Mouse (Mus musculus) CH12.LX (cell line): Measurements from ENCODE around the gene Aim2. TPM values are rescaled to one million over a fixed set of nuclear protein-coding genes. Genes with fewer than 3 reads are reported as not detected.

ENCODE experiments used
- DNase-seq: peaks from one replicate; pipeline ENCODE4 v3.0.0-alpha.2; 2013; ENCODE audit errors: extremely low read depth
- H3K27ac ChIP-seq: 2 replicates; pipeline ENCODE4 v1.5.1; 2012; ENCODE audit warnings: low read depth, mild to moderate bottlenecking, control low read depth, moderate library complexity; ENCODE audit not compliant: insufficient read depth
- H3K27me3 ChIP-seq: replicated peaks from 2 replicates; pipeline ENCODE3; 2012; ENCODE audit warnings: inconsistent platforms
- H3K36me3 ChIP-seq, 2 experiments: replicated peaks in 1 of 2; 2 replicates each; pipeline versions ENCODE3 to v1.6.1; 2012; ENCODE audit warnings: inconsistent platforms in 1 of 2, low read length in 1 of 2, mild to moderate bottlenecking in 1 of 2, mixed read lengths in 1 of 2, moderate library complexity in 1 of 2; ENCODE audit not compliant: control insufficient read depth in 1 of 2, insufficient read depth in 1 of 2
- H3K4me1 ChIP-seq, 2 experiments: 2 replicates each; pipeline ENCODE4 v1.6.1; 2012; ENCODE audit warnings: inconsistent platforms in 1 of 2, moderate library complexity in 1 of 2; ENCODE audit not compliant: insufficient read depth in 2 of 2, control insufficient read depth in 1 of 2
- H3K4me2 ChIP-seq: 2 replicates; pipeline ENCODE4 v1.6.1; 2012; ENCODE audit warnings: low read depth, mild to moderate bottlenecking, control low read depth; ENCODE audit not compliant: poor library complexity, insufficient read depth, severe bottlenecking
- H3K4me3 ChIP-seq, 3 experiments: fragments of 150-350 bp in 1 of 3; sonication (generic) in 1 of 3; replicated peaks in 1 of 3; 2 replicates each; pipeline versions ENCODE3 to v1.5.1; 2011 to 2012; ENCODE audit warnings: low read depth in 2 of 3, low read length in 2 of 3, mild to moderate bottlenecking in 2 of 3, moderate library complexity in 2 of 3, control low read depth in 1 of 3, improper control_type of control experiment in 1 of 3, inconsistent platforms in 1 of 3, mixed read lengths in 1 of 3; ENCODE audit not compliant: poor library complexity in 1 of 3
- H3K79me2 ChIP-seq: replicated peaks from 2 replicates; pipeline ENCODE4 v1.6.1; 2012; ENCODE audit warnings: mild to moderate bottlenecking, moderate library complexity; ENCODE audit not compliant: control insufficient read depth, poor library complexity, insufficient read depth, severe bottlenecking; ENCODE audit errors: extremely low read depth
- H3K9ac ChIP-seq: 2 replicates; pipeline ENCODE4 v1.6.1; 2012; ENCODE audit warnings: low read depth, mild to moderate bottlenecking, control low read depth, moderate library complexity; ENCODE audit not compliant: insufficient read depth
- H3K9me3 ChIP-seq: replicated peaks from 2 replicates; pipeline ENCODE3; 2012; ENCODE audit warnings: low read length, inconsistent platforms, mixed read lengths
- CHD2 ChIP-seq: IDR thresholded peaks from 2 replicates; pipeline ENCODE4 v1.6.1; 2011; ENCODE audit warnings: low read length, improper control_type of control experiment
- CTCF ChIP-seq, 2 experiments: IDR thresholded peaks in 1 of 2; conservative IDR thresholded peaks in 1 of 2; 2 replicates each; pipeline ENCODE4 v1.5.1; 2011 to 2012; ENCODE audit warnings: low read depth in 2 of 2, low read length in 2 of 2, improper control_type of control experiment in 1 of 2, inconsistent platforms in 1 of 2, mild to moderate bottlenecking in 1 of 2, moderate library complexity in 1 of 2
- HCFC1 ChIP-seq: IDR thresholded peaks from 2 replicates; pipeline ENCODE4 v1.6.1; 2012; ENCODE audit warnings: low read depth, mild to moderate bottlenecking, inconsistent platforms, low read length, improper control_type of control experiment
- JUN ChIP-seq: IDR thresholded peaks from 2 replicates; pipeline ENCODE4 v1.6.1; 2011; ENCODE audit warnings: low read depth, mild to moderate bottlenecking, low read length, improper control_type of control experiment, moderate library complexity; ENCODE audit not compliant: insufficient read depth
- JUND ChIP-seq: conservative IDR thresholded peaks from 2 replicates; pipeline ENCODE4 v1.6.1; 2011; ENCODE audit warnings: low read depth, low read length, improper control_type of control experiment
- KAT2A ChIP-seq: IDR thresholded peaks from 2 replicates; pipeline ENCODE4 v1.6.1; 2012; ENCODE audit warnings: low read length, improper control_type of control experiment, inconsistent platforms; ENCODE audit not compliant: insufficient replicate concordance
- MAFK ChIP-seq: IDR thresholded peaks from 2 replicates; pipeline ENCODE4 v1.6.1; 2011; ENCODE audit warnings: low read length, improper control_type of control experiment; ENCODE audit not compliant: insufficient replicate concordance
- MEF2A ChIP-seq: IDR thresholded peaks from 2 replicates; pipeline ENCODE4 v1.6.1; 2014; ENCODE audit warnings: low read depth, mild to moderate bottlenecking, inconsistent platforms, low read length, improper control_type of control experiment, borderline replicate concordance
- NELFE ChIP-seq: IDR thresholded peaks from 2 replicates; pipeline ENCODE4 v1.6.1; 2011; ENCODE audit warnings: low read depth, low read length, improper control_type of control experiment
- NRF1 ChIP-seq: IDR thresholded peaks from 2 replicates; pipeline ENCODE4 v1.6.1; 2014; ENCODE audit warnings: low read depth, mild to moderate bottlenecking, inconsistent platforms, low read length, improper control_type of control experiment, moderate library complexity
- PAX5 ChIP-seq: IDR thresholded peaks from 2 replicates; pipeline ENCODE4 v1.6.1; 2012; ENCODE audit warnings: low read length, inconsistent platforms, mixed read lengths
- POLR2A ChIP-seq: IDR thresholded peaks from 2 replicates; pipeline ENCODE4 v1.6.1; 2011; ENCODE audit warnings: low read depth, mild to moderate bottlenecking, improper control_type of control experiment, low read length
- RAD21 ChIP-seq: IDR thresholded peaks from 2 replicates; pipeline ENCODE4 v1.6.1; 2011; ENCODE audit warnings: low read depth, mild to moderate bottlenecking, low read length, improper control_type of control experiment, moderate library complexity
- RCOR1 ChIP-seq: conservative IDR thresholded peaks from 2 replicates; pipeline ENCODE4 v1.6.1; 2012; ENCODE audit warnings: low read depth, mild to moderate bottlenecking, inconsistent platforms, low read length, improper control_type of control experiment
- SIN3A ChIP-seq: IDR thresholded peaks from 2 replicates; pipeline ENCODE4 v1.6.1; 2012; ENCODE audit warnings: low read length, improper control_type of control experiment, inconsistent platforms
- TCF12 ChIP-seq: IDR thresholded peaks from 2 replicates; pipeline ENCODE4 v1.6.1; 2014; ENCODE audit warnings: low read depth, mild to moderate bottlenecking, inconsistent platforms, low read length, improper control_type of control experiment
- ZC3H11A ChIP-seq: IDR thresholded peaks from 2 replicates; pipeline ENCODE4 v1.6.1; 2012; ENCODE audit warnings: low read depth, mild to moderate bottlenecking, inconsistent platforms, low read length, improper control_type of control experiment
- ZKSCAN1 ChIP-seq: IDR thresholded peaks from 2 replicates; pipeline ENCODE4 v1.6.1; 2012; ENCODE audit warnings: low read depth, inconsistent platforms, low read length, improper control_type of control experiment, borderline replicate concordance
- ZMIZ1 ChIP-seq: IDR thresholded peaks from 2 replicates; pipeline ENCODE4 v1.6.1; 2012; ENCODE audit warnings: low read depth, mild to moderate bottlenecking, inconsistent platforms, low read length, improper control_type of control experiment
- dilution Hi-C: fragments of 300-500 bp; cut with MboI; formaldehyde crosslinking; loops from 2 replicates; pipeline ENCODE4 v1.14.3; 2020; ENCODE audit warnings: low sequenced_read_pairs; ENCODE audit not compliant: extremely low pct_unique_long_range_greater_than_20kb, extremely low pct_ligation_motif_present
- in situ Hi-C: fragments of 300-500 bp; cut with MboI; formaldehyde crosslinking; loops from 3 replicates; pipeline ENCODE4 v1.14.3; 2019; ENCODE audit warnings: low sequenced_read_pairs, low pct_ligation_motif_present, low pct_unique_long_range_greater_than_20kb, mixed read lengths
- polyA plus RNA-seq: library from polyadenylated mRNA; unstranded; fragments of >175 nt; gene quantifications from 2 replicates; pipeline ENCODE4 v1.2.1, GENCODE M21; 2012; ENCODE audit warnings: low read depth; ENCODE audit not compliant: insufficient read length
- total RNA-seq, 2 experiments: library from RNA; depleted of rRNA; stranded (reverse); fragments of 300-350 nt in 1 of 2; fragments of >200 nt in 1 of 2; gene quantifications; 2 replicates each; pipeline ENCODE4 v1.2.3; 2012 to 2014

Gene Aim2
- total and polyA plus RNA-seq, 3 experiments: 59.7 to 117 (median 87.0) TPM

- H3K27ac ChIP-seq: no peak overlapping the region
- H3K79me2 ChIP-seq: no peaks in the 10 kb centered on the region
- no peak for TF ChIP-seq NELFE
- no peak for TF ChIP-seq HCFC1
- TF ChIP-seq POLR2A: no peak
- no peak for TF ChIP-seq PAX5
- no peak for TF ChIP-seq ZC3H11A
- no peak for TF ChIP-seq ZMIZ1
- TF ChIP-seq RCOR1: no peak
- H3K9me3 ChIP-seq: no peaks in the 10 kb centered on the region
- H3K9ac ChIP-seq: no peak overlapping the region
- no peaks in the 10 kb centered on the region for H3K4me1 ChIP-seq
- no peak overlapping the region for H3K4me2 ChIP-seq
- H3K36me3 ChIP-seq: no peaks in the 10 kb centered on the region
- in situ Hi-C loops (no loop called here), dilution Hi-C loops (no loop called here)
- H3K4me3 ChIP-seq: no peak overlapping the region
- no peak for DNase-seq
- H3K27me3 ChIP-seq: no peaks in the 10 kb centered on the region
Measured at GRCm38 (mm10) chr1:173329743-173330142, 20.9 kb upstream of the Aim2 start.

DNA sequence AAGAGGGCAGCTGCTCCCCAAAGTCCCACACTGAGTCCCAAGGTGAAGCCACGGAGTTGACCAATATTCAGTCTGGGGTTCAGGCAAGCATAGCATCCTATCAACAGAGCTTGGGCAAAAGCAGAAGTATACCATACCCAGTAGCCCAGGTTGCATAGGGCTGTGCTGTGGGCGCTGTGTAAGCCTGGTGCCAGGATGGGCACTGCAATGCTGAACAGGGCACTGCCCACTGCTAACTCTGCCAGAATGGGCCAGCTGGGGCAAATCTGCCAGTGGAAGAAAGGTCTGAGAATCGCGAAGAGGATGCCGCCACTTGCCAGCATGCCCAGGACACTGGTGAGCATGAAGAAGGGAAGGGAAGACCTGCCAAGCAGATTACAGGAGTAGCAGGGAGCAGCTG, 18.3 kb upstream of the Aim2 start:
- Histone ChIP-seq H3K27ac (no peak overlapping the region), H3K4me2 (no peak overlapping the region), H3K36me3 (no peaks in the 10 kb centered on the region), H3K4me3 (no peak overlapping the region), H3K9ac (no peak overlapping the region), H3K27me3 (no peaks in the 10 kb centered on the region), H3K79me2 (no peaks in the 10 kb centered on the region), H3K9me3 (no peaks in the 10 kb centered on the region), H3K4me1 (no peaks in the 10 kb centered on the region)
- TF ChIP-seq RCOR1 (no peak), SIN3A (no peak), MAFK (no peak), JUN (no peak), ZKSCAN1 (no peak), CHD2 (no peak), MEF2A (no peak), NRF1 (no peak), RAD21 (no peak), TCF12 (no peak), CTCF (conservative IDR thresholded peaks at IDR 0.05 in 1 of 2, IDR thresholded peaks at IDR 0.05 in 1 of 2; ENCODE audit: low read depth in 2 of 2, low read length in 2 of 2) (no peak), NELFE (no peak), JUND (no peak), PAX5 (no peak), ZC3H11A (no peak), KAT2A (no peak)
- no peak for DNase-seq
- dilution Hi-C loops (no loop called here), in situ Hi-C loops (no loop called here)
